Mouse (Mus musculus): Measurements from ENCODE around the gene Slc28a3. TPM values are rescaled to one million over a fixed set of nuclear protein-coding genes. Genes with fewer than 3 reads are reported as not detected.

Gene Slc28a3
- polyA plus RNA-seq, 1 experiment from 2014 or later, result not detected

DNA sequence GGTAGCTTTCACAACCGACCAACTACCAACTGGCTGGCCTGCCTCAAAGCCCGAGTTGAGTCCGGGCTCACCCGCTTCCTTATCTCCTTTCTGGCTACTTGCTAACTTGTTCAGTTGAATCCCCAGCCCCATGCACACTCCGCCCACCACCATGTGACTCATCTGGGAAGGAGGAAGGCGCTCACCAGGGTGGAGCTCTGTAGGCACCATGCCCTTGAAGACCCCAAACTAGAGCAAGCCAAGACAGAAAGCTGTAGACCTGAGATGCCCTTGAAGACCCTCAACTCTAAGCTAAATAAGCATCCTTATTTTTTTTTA lies 72.8 kb downstream of the Slc28a3 start:
- ATAC-seq (ENCODE audit: low FRiP score), result no peak
- no peaks in the 10 kb centered on the region for H3K36me3 ChIP-seq
- no peak overlapping the region for H3K9ac ChIP-seq (replicated peaks)
- H3K27me3 ChIP-seq (replicated peaks), result no peaks in the 10 kb centered on the region
- H3K9me3 ChIP-seq (replicated peaks), result no peaks in the 10 kb centered on the region
- H3K4me1 ChIP-seq, result no peaks in the 10 kb centered on the region
- WGBS, result 79% methylated on average over 6 of the region's 6 CpGs
- H3K4me3 ChIP-seq (replicated peaks), result no peak overlapping the region
- no peak overlapping the region for H3K27ac ChIP-seq (replicated peaks)
- no peak overlapping the region for H3K4me2 ChIP-seq

- ATAC-seq (ENCODE audit: low FRiP score), result no peak
- H3K4me2 ChIP-seq, result no peak overlapping the region
- H3K4me3 ChIP-seq (replicated peaks), result no peak overlapping the region
- no peaks in the 10 kb centered on the region for H3K9me3 ChIP-seq (replicated peaks)
- no peaks in the 10 kb centered on the region for H3K4me1 ChIP-seq
- H3K36me3 ChIP-seq, result no peaks in the 10 kb centered on the region
- no peak overlapping the region for H3K9ac ChIP-seq (replicated peaks)
- no peak overlapping the region for H3K27ac ChIP-seq (replicated peaks)
- no peaks in the 10 kb centered on the region for H3K27me3 ChIP-seq (replicated peaks)
- WGBS, result 97% methylated on average over 6 of the region's 6 CpGs
These were observed 73.3 kb downstream of the Slc28a3 start for GRCm38 (mm10) chr13:58537232-58537915.

DNA sequence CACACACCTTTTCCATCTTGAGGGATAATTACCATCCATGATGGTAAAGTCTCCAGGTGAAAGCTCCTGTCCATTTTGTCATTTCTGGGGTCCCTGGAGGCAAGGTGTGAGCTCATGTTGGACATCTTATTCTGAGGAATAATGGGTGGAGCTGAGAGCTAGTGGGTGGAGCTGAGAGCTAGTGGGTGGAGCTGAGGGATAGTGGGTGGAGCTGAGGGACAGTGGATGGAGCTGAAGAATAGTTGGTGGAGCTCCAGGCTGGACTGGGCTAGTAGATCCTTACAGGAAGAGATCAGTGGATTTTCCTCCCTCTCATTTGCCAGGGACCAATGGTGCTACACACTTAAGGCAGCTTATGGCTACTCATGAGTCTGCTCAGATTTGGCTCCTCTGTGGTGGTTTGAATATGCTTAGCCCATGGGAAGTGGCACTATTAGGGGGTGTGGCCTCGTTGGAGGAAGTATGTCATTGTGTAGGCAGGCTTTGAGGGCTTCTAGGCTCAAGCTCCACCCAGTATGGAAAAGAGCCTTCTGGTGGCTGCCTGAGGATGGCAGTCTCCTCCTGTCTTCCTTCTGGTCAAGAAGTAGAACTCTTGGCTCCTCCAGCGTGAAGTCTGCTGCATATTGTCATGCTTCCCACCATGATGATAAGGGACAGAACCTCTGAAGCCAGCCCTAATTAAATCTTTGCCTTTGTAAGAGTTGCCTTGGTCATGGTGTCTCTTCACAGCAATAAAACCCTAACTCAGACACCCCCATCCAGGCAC lies 74.0 kb downstream of the Slc28a3 start:
- Histone ChIP-seq H3K27me3 (replicated peaks) (no peaks in the 10 kb centered on the region), H3K4me2 (no peak overlapping the region), H3K9me3 (replicated peaks) (no peaks in the 10 kb centered on the region), H3K4me1 (no peaks in the 10 kb centered on the region), H3K9ac (replicated peaks) (no peak overlapping the region), H3K27ac (replicated peaks) (no peak overlapping the region), H3K4me3 (replicated peaks) (no peak overlapping the region), H3K36me3 (no peaks in the 10 kb centered on the region)
- no peak for ATAC-seq (ENCODE audit: low FRiP score)
- WGBS, result 77% methylated on average over 2 of the region's 2 CpGs

- Histone ChIP-seq H3K4me1 (no peaks in the 10 kb centered on the region), H3K9ac (replicated peaks) (no peak overlapping the region), H3K27me3 (replicated peaks) (no peaks in the 10 kb centered on the region), H3K4me2 (no peak overlapping the region), H3K4me3 (replicated peaks) (no peak overlapping the region), H3K36me3 (no peaks in the 10 kb centered on the region), H3K27ac (replicated peaks) (no peak overlapping the region), H3K9me3 (replicated peaks) (no peaks in the 10 kb centered on the region)
- WGBS, result 76% methylated on average over 2 of the region's 2 CpGs
- ATAC-seq (ENCODE audit: low FRiP score), result no peak
These were observed 75.4 kb downstream of the Slc28a3 start for GRCm38 (mm10) chr13:58535321-58535720.

GRCm38 (mm10) chr13:58534861-58535260 lies 75.8 kb downstream of the Slc28a3 start:
- Histone ChIP-seq H3K4me2 (no peak overlapping the region), H3K9ac (replicated peaks) (no peak overlapping the region), H3K36me3 (no peaks in the 10 kb centered on the region), H3K9me3 (replicated peaks) (no peaks in the 10 kb centered on the region), H3K4me3 (replicated peaks) (no peak overlapping the region), H3K27ac (replicated peaks) (no peak overlapping the region), H3K27me3 (replicated peaks) (no peaks in the 10 kb centered on the region), H3K4me1 (no peaks in the 10 kb centered on the region)
- 78% methylated on average over 3 of the region's 3 CpGs for WGBS
- no peak for ATAC-seq (ENCODE audit: low FRiP score)

- H3K36me3 ChIP-seq, result no peaks in the 10 kb centered on the region
- WGBS, result 76% methylated on average over 7 of the region's 7 CpGs
- H3K4me1 ChIP-seq, result no peaks in the 10 kb centered on the region
- H3K4me3 ChIP-seq (replicated peaks), result no peak overlapping the region
- H3K9ac ChIP-seq (replicated peaks), result no peak overlapping the region
- H3K9me3 ChIP-seq (replicated peaks), result no peaks in the 10 kb centered on the region
- no peaks in the 10 kb centered on the region for H3K27me3 ChIP-seq (replicated peaks)
- no peak for ATAC-seq (ENCODE audit: low FRiP score)
- H3K27ac ChIP-seq (replicated peaks), result no peak overlapping the region
- H3K4me2 ChIP-seq, result no peak overlapping the region
These were observed 76.3 kb downstream of the Slc28a3 start for GRCm38 (mm10) chr13:58534216-58534841.

DNA sequence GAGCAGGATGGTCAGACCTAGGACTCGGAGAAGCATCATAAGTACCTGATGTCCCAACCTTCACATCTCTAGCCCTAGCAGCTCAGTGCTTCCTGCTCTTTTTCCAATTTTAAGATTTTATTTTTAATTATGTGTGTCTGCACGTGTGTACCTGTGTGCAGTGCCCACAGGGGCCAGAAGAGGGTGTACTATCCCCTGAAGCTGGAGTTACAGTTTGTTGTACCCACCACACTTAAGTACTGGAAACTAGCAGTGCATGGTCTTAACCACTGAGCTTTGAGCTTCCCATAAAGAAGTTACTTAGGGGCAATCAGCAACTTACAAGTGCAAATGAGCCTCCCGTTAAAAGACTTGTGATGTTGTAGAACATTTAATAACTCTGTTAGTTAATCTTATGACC lies 86.1 kb downstream of the Slc28a3 start:
- Histone ChIP-seq H3K4me2 (no peak overlapping the region), H3K4me1 (peaks cover 7% of the 10 kb centered on the region), H3K9ac (replicated peaks) (no peak overlapping the region), H3K9me3 (replicated peaks) (no peaks in the 10 kb centered on the region), H3K27me3 (replicated peaks) (peaks cover 3% of the 10 kb centered on the region; the same call in 1 of the 2 replicates), H3K27ac (replicated peaks) (no peak overlapping the region), H3K36me3 (no peaks in the 10 kb centered on the region), H3K4me3 (replicated peaks) (no peak overlapping the region)
- ATAC-seq (ENCODE audit: low FRiP score), result no peak
- 95% methylated on average over 3 of the region's 3 CpGs for WGBS

DNA sequence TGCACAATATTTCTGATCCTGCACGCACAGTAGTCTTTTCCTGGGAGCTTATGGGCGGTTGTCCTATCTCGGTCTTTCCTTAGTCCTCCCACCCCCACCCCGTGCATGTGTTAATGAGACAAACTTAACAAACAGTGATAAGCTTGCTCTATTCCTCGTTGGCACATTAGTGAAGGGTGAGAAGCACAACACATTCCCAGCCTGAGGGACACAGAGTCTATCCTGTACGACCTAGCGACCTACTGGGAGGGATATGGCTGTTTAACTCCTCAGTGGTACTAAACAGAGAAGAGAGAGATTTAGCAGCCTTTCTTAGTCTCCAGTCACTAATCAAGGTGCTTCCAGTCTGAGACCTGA lies 86.9 kb downstream of the Slc28a3 start:
- Histone ChIP-seq H3K9me3 (replicated peaks) (no peaks in the 10 kb centered on the region), H3K27ac (replicated peaks) (no peak overlapping the region), H3K27me3 (replicated peaks) (peaks cover 3% of the 10 kb centered on the region; the same call in 1 of the 2 replicates), H3K4me3 (replicated peaks) (no peak overlapping the region), H3K9ac (replicated peaks) (no peak overlapping the region), H3K36me3 (no peaks in the 10 kb centered on the region), H3K4me2 (no peak overlapping the region), H3K4me1 (peaks cover 7% of the 10 kb centered on the region)
- no peak for ATAC-seq (ENCODE audit: low FRiP score)
- 73% methylated on average over 7 of the region's 7 CpGs for WGBS

GRCm38 (mm10) chr13:58523011-58523760 lies 87.5 kb downstream of the Slc28a3 start:
- Histone ChIP-seq H3K9ac (replicated peaks) (no peak overlapping the region), H3K4me3 (replicated peaks) (no peak overlapping the region), H3K36me3 (no peaks in the 10 kb centered on the region), H3K27me3 (replicated peaks) (peaks cover 3% of the 10 kb centered on the region; the same call in 1 of the 2 replicates), H3K27ac (replicated peaks) (no peak overlapping the region), H3K9me3 (replicated peaks) (no peaks in the 10 kb centered on the region), H3K4me2 (peak overlapping the region; percentile 28; the same call in 1 of the 2 replicates), H3K4me1 (peaks cover 7% of the 10 kb centered on the region)
- WGBS, result 32% methylated on average over 20 of the region's 20 CpGs
- no peak for ATAC-seq (ENCODE audit: low FRiP score)

- no peak for ATAC-seq (ENCODE audit: low FRiP score)
- H3K36me3 ChIP-seq, result no peaks in the 10 kb centered on the region
- peaks cover 7% of the 10 kb centered on the region for H3K4me1 ChIP-seq
- H3K27ac ChIP-seq (replicated peaks), result no peak overlapping the region
- H3K9me3 ChIP-seq (replicated peaks), result no peaks in the 10 kb centered on the region
- no peak overlapping the region for H3K4me2 ChIP-seq
- H3K27me3 ChIP-seq (replicated peaks), result peaks cover 3% of the 10 kb centered on the region; the same call in 1 of the 2 replicates
- no peak overlapping the region for H3K4me3 ChIP-seq (replicated peaks)
- no peak overlapping the region for H3K9ac ChIP-seq (replicated peaks)
- WGBS, result 93% methylated on average over 9 of the region's 9 CpGs
These were observed 89.2 kb downstream of the Slc28a3 start for GRCm38 (mm10) chr13:58521331-58522030.
